Mouse (Mus musculus) frontal cortex, adult (tissue): ENCODE data around the gene Zfp804b.
A peak's percentile ranks its signal among the peaks of the same experiment; 100 is the strongest.
"Not testable (repeated sequence)": the region's sequence is repeated elsewhere in the genome, so short reads cannot be mapped to it uniquely, and the experiment has no call there.

Source experiments
- ATAC-seq: cut with Nextera tagmentation; 2 replicates; pipeline ENCODE4 v1.9.2; 2017; ENCODE audit warnings: mild to moderate bottlenecking, moderate library complexity, mixed read lengths; ENCODE audit not compliant: low TSS enrichment

The Zfp804b gene

GRCm38 (mm10) chr5:7344145-7345010 is at the start of gene Zfp804b:
Gene Zfp804b, minus strand, starts transcription at chr5:7344756.
- ATAC-seq = peak; percentile 81

- ATAC-seq = not testable (repeated sequence)
These were observed 20.1 kb upstream of the Zfp804b start for GRCm38 (mm10) chr5:7364616-7365015.

- ATAC-seq = peak; percentile 13
These were observed 444 bp upstream of the Zfp804b start for GRCm38 (mm10) chr5:7345011-7345389.

GRCm38 (mm10) chr5:7325594-7325993 is 19.0 kb downstream of the Zfp804b start:
- ATAC-seq = no peak

GRCm38 (mm10) chr5:7303819-7304218 is 40.7 kb downstream of the Zfp804b start, which contains the start of gene Tex47:
Gene Tex47, plus strand, starts transcription at chr5:7304119.
- ATAC-seq = no peak

GRCm38 (mm10) chr5:7302969-7303368 is 41.6 kb downstream of the Zfp804b start:
- no peak for ATAC-seq

GRCm38 (mm10) chr5:7284336-7284735 is 60.2 kb downstream of the Zfp804b start:
- ATAC-seq = peak; percentile 90

- ATAC-seq = peak; percentile 97
These were observed 67.7 kb downstream of the Zfp804b start for GRCm38 (mm10) chr5:7276659-7277455.

- ATAC-seq = no peak
These were observed 167.0 kb downstream of the Zfp804b start for GRCm38 (mm10) chr5:7177589-7177988.

GRCm38 (mm10) chr5:7139658-7140057 is 204.9 kb downstream of the Zfp804b start:
- peak; percentile 84 for ATAC-seq

GRCm38 (mm10) chr5:7102387-7102786 is 242.2 kb downstream of the Zfp804b start:
- peak; percentile 81 for ATAC-seq

- 0 out of 2 replicates have a peak, but pooled peaks have one; percentile 16 for ATAC-seq
These were observed 270.5 kb downstream of the Zfp804b start for GRCm38 (mm10) chr5:7073936-7074631.

GRCm38 (mm10) chr5:7007468-7007867 is 337.1 kb downstream of the Zfp804b start:
- ATAC-seq = no peak

- peak; percentile 97 for ATAC-seq
These were observed 360.6 kb downstream of the Zfp804b start for GRCm38 (mm10) chr5:6983993-6984392.

GRCm38 (mm10) chr5:6934837-6935236 is 409.7 kb downstream of the Zfp804b start:
- ATAC-seq = no peak

GRCm38 (mm10) chr5:6911290-6911689 is 433.3 kb downstream of the Zfp804b start:
- no peak for ATAC-seq

- no peak for ATAC-seq
These were observed 463.2 kb downstream of the Zfp804b start for GRCm38 (mm10) chr5:6881396-6881795.

- 0 out of 2 replicates have a peak, but pooled peaks have one; percentile 6 for ATAC-seq
These were observed 473.0 kb downstream of the Zfp804b start for GRCm38 (mm10) chr5:6871566-6871965.

- peak; percentile 90 for ATAC-seq
These were observed 473.6 kb downstream of the Zfp804b start for GRCm38 (mm10) chr5:6870970-6871369.

GRCm38 (mm10) chr5:6795396-6795795 is 549.2 kb downstream of the Zfp804b start:
- ATAC-seq = no peak

GRCm38 (mm10) chr5:6769357-6769892 is 575.1 kb downstream of the Zfp804b start:
- ATAC-seq = no peak
